Mouse (Mus musculus): Measurements from ENCODE around the gene Nmral1. TPM values are rescaled to one million over a fixed set of nuclear protein-coding genes. Genes with fewer than 3 reads are reported as not detected.
A peak's percentile ranks its signal among the peaks of the same experiment; 100 is the strongest.

Gene Nmral1
- polyA plus RNA-seq, 1 experiment: 1.8 TPM

- TF ChIP-seq POLR2A (IDR thresholded peaks at IDR 0.05; ENCODE audit: control insufficient read depth, low read depth, low read length): no peak
- no peak overlapping the region for H3K4me3 ChIP-seq (ENCODE audit: control insufficient read depth, low read depth, low read length)
- no peaks in the 10 kb centered on the region for H3K36me3 ChIP-seq (ENCODE audit: control insufficient read depth, insufficient read depth, low read length)
- peaks cover 9% of the 10 kb centered on the region for H3K4me1 ChIP-seq (ENCODE audit: control insufficient read depth, insufficient read depth, low read length)
- no peak overlapping the region for H3K27ac ChIP-seq (ENCODE audit: control insufficient read depth, insufficient read depth, low read depth, low read length)
- no peaks in the 10 kb centered on the region for H3K27me3 ChIP-seq (ENCODE audit: control insufficient read depth, insufficient read depth, low read length)
Measured at GRCm38 (mm10) chr16:4676836-4677235, 42.3 kb downstream of the Nmral1 start.

- no peaks in the 10 kb centered on the region for H3K36me3 ChIP-seq (ENCODE audit: control insufficient read depth, insufficient read depth, low read length)
Measured at GRCm38 (mm10) chr16:4674091-4674490, 45.1 kb downstream of the Nmral1 start.

GRCm38 (mm10) chr16:4670317-4670716, 48.8 kb downstream of the Nmral1 start:
- Histone ChIP-seq H3K36me3 (ENCODE audit: control insufficient read depth, insufficient read depth, low read length) (no peaks in the 10 kb centered on the region), H3K4me3 (ENCODE audit: control insufficient read depth, low read depth, low read length) (no peak overlapping the region), H3K27ac (ENCODE audit: control insufficient read depth, insufficient read depth, low read depth, low read length) (no peak overlapping the region), H3K27me3 (ENCODE audit: control insufficient read depth, insufficient read depth, low read length) (no peaks in the 10 kb centered on the region), H3K4me1 (ENCODE audit: control insufficient read depth, insufficient read depth, low read length) (no peaks in the 10 kb centered on the region)
- no peak for TF ChIP-seq POLR2A (IDR thresholded peaks at IDR 0.05; ENCODE audit: control insufficient read depth, low read depth, low read length)
- no peak for TF ChIP-seq CTCF (IDR thresholded peaks at IDR 0.05; ENCODE audit: control insufficient read depth, insufficient read depth, insufficient replicate concordance, low read depth, low read length)

More at GRCm38 (mm10) chr16:4674091-4674490, 45.1 kb downstream of the Nmral1 start:
- peaks cover 5% of the 10 kb centered on the region for H3K4me1 ChIP-seq (ENCODE audit: control insufficient read depth, insufficient read depth, low read length)
- H3K27me3 ChIP-seq (ENCODE audit: control insufficient read depth, insufficient read depth, low read length): no peaks in the 10 kb centered on the region
- TF ChIP-seq CTCF (IDR thresholded peaks at IDR 0.05; ENCODE audit: control insufficient read depth, insufficient read depth, insufficient replicate concordance, low read depth, low read length) (no peak), POLR2A (IDR thresholded peaks at IDR 0.05; ENCODE audit: control insufficient read depth, low read depth, low read length) (no peak)
- H3K27ac ChIP-seq (ENCODE audit: control insufficient read depth, insufficient read depth, low read depth, low read length): no peak overlapping the region
- no peak overlapping the region for H3K4me3 ChIP-seq (ENCODE audit: control insufficient read depth, low read depth, low read length)

- TF ChIP-seq CTCF (IDR thresholded peaks at IDR 0.05; ENCODE audit: control insufficient read depth, insufficient read depth, insufficient replicate concordance, low read depth, low read length) (peak; percentile 78; the same call in 1 of the 2 replicates), POLR2A (IDR thresholded peaks at IDR 0.05; ENCODE audit: control insufficient read depth, low read depth, low read length) (no peak)
- Histone ChIP-seq H3K27ac (ENCODE audit: control insufficient read depth, insufficient read depth, low read depth, low read length) (no peak overlapping the region), H3K4me1 (ENCODE audit: control insufficient read depth, insufficient read depth, low read length) (no peaks in the 10 kb centered on the region), H3K4me3 (ENCODE audit: control insufficient read depth, low read depth, low read length) (no peak overlapping the region), H3K27me3 (ENCODE audit: control insufficient read depth, insufficient read depth, low read length) (no peaks in the 10 kb centered on the region), H3K36me3 (ENCODE audit: control insufficient read depth, insufficient read depth, low read length) (no peaks in the 10 kb centered on the region)
Measured at GRCm38 (mm10) chr16:4667190-4667808, 51.9 kb downstream of the Nmral1 start.

- TF ChIP-seq POLR2A (IDR thresholded peaks at IDR 0.05; ENCODE audit: control insufficient read depth, low read depth, low read length) (no peak), CTCF (IDR thresholded peaks at IDR 0.05; ENCODE audit: control insufficient read depth, insufficient read depth, insufficient replicate concordance, low read depth, low read length) (no peak)
- Histone ChIP-seq H3K27me3 (ENCODE audit: control insufficient read depth, insufficient read depth, low read length) (no peaks in the 10 kb centered on the region), H3K4me3 (ENCODE audit: control insufficient read depth, low read depth, low read length) (no peak overlapping the region), H3K36me3 (ENCODE audit: control insufficient read depth, insufficient read depth, low read length) (no peaks in the 10 kb centered on the region), H3K27ac (ENCODE audit: control insufficient read depth, insufficient read depth, low read depth, low read length) (no peak overlapping the region), H3K4me1 (ENCODE audit: control insufficient read depth, insufficient read depth, low read length) (no peaks in the 10 kb centered on the region)
Measured at GRCm38 (mm10) chr16:4665726-4666125, 53.4 kb downstream of the Nmral1 start.

- H3K4me3 ChIP-seq (ENCODE audit: control insufficient read depth, low read depth, low read length): no peak overlapping the region
- TF ChIP-seq CTCF (IDR thresholded peaks at IDR 0.05; ENCODE audit: control insufficient read depth, insufficient read depth, insufficient replicate concordance, low read depth, low read length) (no peak), POLR2A (IDR thresholded peaks at IDR 0.05; ENCODE audit: control insufficient read depth, low read depth, low read length) (no peak)
- no peak overlapping the region for H3K27ac ChIP-seq (ENCODE audit: control insufficient read depth, insufficient read depth, low read depth, low read length)
- H3K4me1 ChIP-seq (ENCODE audit: control insufficient read depth, insufficient read depth, low read length): no peaks in the 10 kb centered on the region
- no peaks in the 10 kb centered on the region for H3K27me3 ChIP-seq (ENCODE audit: control insufficient read depth, insufficient read depth, low read length)
- no peaks in the 10 kb centered on the region for H3K36me3 ChIP-seq (ENCODE audit: control insufficient read depth, insufficient read depth, low read length)
Measured at GRCm38 (mm10) chr16:4663806-4664205, 55.4 kb downstream of the Nmral1 start.

DNA sequence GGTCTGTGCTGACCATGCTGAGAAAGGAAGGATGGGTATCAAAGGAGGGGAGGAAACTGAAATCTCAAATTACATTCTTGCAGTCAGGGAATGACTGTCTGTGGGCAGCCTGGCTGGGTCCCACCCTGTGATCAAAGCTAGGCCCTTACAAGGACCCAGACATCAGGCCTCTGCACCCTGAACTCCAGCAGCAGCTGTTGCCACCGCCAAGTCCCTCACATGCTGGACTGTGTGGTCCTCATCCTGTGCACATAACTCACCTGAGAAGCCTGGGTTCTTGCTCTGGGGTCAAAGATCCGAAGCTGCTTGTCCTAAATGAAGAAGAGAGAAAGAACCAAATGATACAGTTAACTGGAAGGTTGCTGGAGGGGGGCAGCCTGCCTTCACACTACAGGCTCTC, 57.6 kb downstream of the Nmral1 start:
- TF ChIP-seq CTCF (IDR thresholded peaks at IDR 0.05; ENCODE audit: control insufficient read depth, insufficient read depth, insufficient replicate concordance, low read depth, low read length) (no peak), POLR2A (IDR thresholded peaks at IDR 0.05; ENCODE audit: control insufficient read depth, low read depth, low read length) (no peak)

More for the DNA sequence above, 57.6 kb downstream of the Nmral1 start:
- Histone ChIP-seq H3K27ac (ENCODE audit: control insufficient read depth, insufficient read depth, low read depth, low read length) (no peak overlapping the region), H3K27me3 (ENCODE audit: control insufficient read depth, insufficient read depth, low read length) (no peaks in the 10 kb centered on the region), H3K4me1 (ENCODE audit: control insufficient read depth, insufficient read depth, low read length) (no peaks in the 10 kb centered on the region), H3K36me3 (ENCODE audit: control insufficient read depth, insufficient read depth, low read length) (no peaks in the 10 kb centered on the region), H3K4me3 (ENCODE audit: control insufficient read depth, low read depth, low read length) (no peak overlapping the region)

Other genes starting within 250 kb of the Nmral1 start
- 2.2 and 6.1 TPM in 2 replicates for gene Srl, start 177.5 kb downstream of the Nmral1 start, polyA plus RNA-seq (2012; rRNA removed)
- gene Tfap4, start 159.5 kb downstream of the Nmral1 start, polyA plus RNA-seq (2012; rRNA removed): 1.9 TPM in 2 replicates
- gene Glis2, start 124.6 kb downstream of the Nmral1 start, polyA plus RNA-seq (2012; rRNA removed): 3.7 and 4.2 TPM in 2 replicates
- 104 and 114 TPM in 2 replicates for gene Pam16, start 94.4 kb downstream of the Nmral1 start, polyA plus RNA-seq (2012; rRNA removed)
- gene Vasn, start 79.4 kb downstream of the Nmral1 start, polyA plus RNA-seq (2012; rRNA removed): 13.5 and 15.9 TPM in 2 replicates
- 26.7 and 28.0 TPM in 2 replicates for gene Dnaja3, start 79.4 kb downstream of the Nmral1 start, polyA plus RNA-seq (2012; rRNA removed)
- gene Coro7, start 39.6 kb downstream of the Nmral1 start, polyA plus RNA-seq (2012; rRNA removed): 17.2 and 17.4 TPM in 2 replicates
- 538 and 552 TPM in 2 replicates for gene Hmox2, start 7.0 kb upstream of the Nmral1 start, polyA plus RNA-seq (2012; rRNA removed)
- gene Cdip1, start 70.9 kb upstream of the Nmral1 start, polyA plus RNA-seq (2012; rRNA removed): 55.2 and 57.0 TPM in 2 replicates
- gene 4930562C15Rik, start 116.1 kb upstream of the Nmral1 start, polyA plus RNA-seq (2012; rRNA removed): 55.3 and 61.1 TPM in 2 replicates
- gene Ubald1, start 161.0 kb upstream of the Nmral1 start, polyA plus RNA-seq (2012; rRNA removed): 65.2 and 75.6 TPM in 2 replicates
- 29.1 and 29.6 TPM in 2 replicates for gene Mgrn1, start 166.9 kb upstream of the Nmral1 start, polyA plus RNA-seq (2012; rRNA removed)
- gene Nudt16l1, start 219.4 kb upstream of the Nmral1 start, polyA plus RNA-seq (2012; rRNA removed): 43.1 and 44.3 TPM in 2 replicates
- gene Anks3, start 244.8 kb upstream of the Nmral1 start, polyA plus RNA-seq (2012; rRNA removed): 39.3 and 41.5 TPM in 2 replicates